Mouse (Mus musculus) spleen, adult 2 months (tissue): ENCODE results near the gene Prkaa2.

Experiments used
- CTCF ChIP-seq: fragments of 200-500 bp; IDR thresholded peaks from 2 replicates; pipeline ENCODE4 v1.5.1; 2011; ENCODE audit warnings: mild to moderate bottlenecking, inconsistent platforms; ENCODE audit not compliant: insufficient read depth, insufficient read length, insufficient replicate concordance; ENCODE audit errors: extremely low read depth
- POLR2A ChIP-seq: fragments of 200-500 bp; IDR thresholded peaks from 2 replicates; pipeline ENCODE4 v1.6.1; 2011; ENCODE audit warnings: low read depth, low read length, inconsistent platforms

DNA sequence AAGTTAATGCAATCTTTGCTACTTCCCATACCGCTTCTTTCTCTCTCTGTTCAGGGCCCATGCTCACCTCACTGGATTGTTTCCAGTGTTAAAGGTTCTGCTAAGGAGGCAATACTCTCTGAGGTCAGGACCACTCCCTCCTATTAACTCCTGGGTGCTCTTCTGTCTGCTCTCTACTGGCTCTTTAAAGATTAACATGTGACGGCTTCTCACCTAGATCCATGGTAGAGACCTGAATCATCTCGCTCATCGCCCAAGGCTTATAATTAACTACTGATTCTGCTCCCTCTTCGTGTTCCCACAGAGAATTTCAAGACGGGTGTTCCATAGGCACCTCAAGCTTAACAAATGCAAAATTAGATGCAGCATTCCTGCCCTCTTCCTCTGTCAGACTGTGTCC is 33.5 kb downstream of the Prkaa2 start:
- TF ChIP-seq CTCF (no peak), POLR2A (no peak)
